Mouse (Mus musculus) heart, adult 2 months (tissue): ENCODE results near the gene Gckr.

Experiments used
- CTCF ChIP-seq: fragments of 200-600 bp; IDR thresholded peaks from 2 replicates; pipeline ENCODE4 v1.8.1; 2022; ENCODE audit warnings: antibody characterized with exemption, mild to moderate bottlenecking, moderate library complexity
- POLR2A ChIP-seq: fragments of 200-500 bp; IDR thresholded peaks from 2 replicates; pipeline ENCODE4 v1.6.1; 2011; ENCODE audit warnings: mild to moderate bottlenecking, low read depth, low read length, control low read depth; ENCODE audit not compliant: insufficient read depth

DNA sequence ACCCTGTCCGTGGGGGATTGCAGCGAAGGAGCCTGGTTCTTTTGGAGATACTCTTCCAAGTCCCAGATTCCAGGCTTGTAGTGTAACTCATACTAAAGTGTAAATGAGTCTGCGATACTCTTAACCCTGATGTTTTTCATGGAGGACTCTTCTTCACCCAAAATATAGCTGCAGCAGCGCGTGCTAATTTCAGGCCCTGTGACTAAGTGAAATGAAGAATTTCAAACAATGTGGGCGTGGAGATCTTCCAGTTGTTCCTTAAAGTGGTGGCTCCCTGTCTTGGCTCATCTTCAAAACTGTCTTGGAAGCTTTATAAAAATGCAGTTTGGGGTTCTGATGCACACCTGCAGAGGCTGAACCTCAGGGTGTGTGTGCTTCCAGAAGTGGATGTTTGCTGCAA is 5.8 kb downstream of the Gckr start:
- no peak for TF ChIP-seq POLR2A
- TF ChIP-seq CTCF: no peak
